Mouse (Mus musculus): ENCODE data around the gene Spns3.

DNA sequence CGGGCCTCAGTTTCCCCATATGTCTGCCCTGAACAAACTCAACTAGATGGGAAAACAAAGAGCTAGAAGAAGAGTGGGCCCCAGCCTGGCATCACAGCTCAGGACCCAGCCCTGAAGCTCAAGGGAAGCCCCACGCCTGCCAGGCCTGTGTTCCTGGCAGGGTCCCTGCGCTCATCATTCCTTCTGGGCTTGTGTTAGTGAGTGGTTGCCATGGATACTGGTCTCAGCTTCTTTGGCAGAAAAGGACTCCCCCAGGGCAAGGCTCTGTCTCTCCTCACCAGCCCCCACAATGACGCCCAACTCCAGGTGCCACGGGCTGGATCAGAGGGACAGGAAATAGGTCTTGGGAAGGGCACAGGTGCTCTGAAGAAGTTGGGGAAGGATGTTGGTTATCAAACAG is 65.1 kb downstream of the Spns3 start:
- no peak for TF ChIP-seq CTCF (IDR thresholded peaks at IDR 0.05)
- no peak for TF ChIP-seq POLR2A (IDR thresholded peaks at IDR 0.05; ENCODE audit: insufficient read depth, low read depth, low read length)
